Mouse (Mus musculus) neural tube, embryonic 14.5 days (tissue): ENCODE measurements around the gene Becn1. TPM values are rescaled to one million over a fixed set of nuclear protein-coding genes. Genes with fewer than 3 reads are reported as not detected.
"Not testable (repeated sequence)": the region's sequence is repeated elsewhere in the genome, so short reads cannot be mapped to it uniquely, and the experiment has no call there.

Source experiments
- ATAC-seq: fragments of 200-750 bp; cut with Nextera tagmentation; 2 replicates; pipeline ENCODE4 v1.8.0; 2017; ENCODE audit warnings: low read depth, mild to moderate bottlenecking, moderate TSS enrichment, moderate library complexity
- H3K27ac ChIP-seq: fragments of 300-500 bp; sonication (generic); 2 replicates; pipeline ENCODE4 v1.5.1; 2014; ENCODE audit warnings: low read depth, mild to moderate bottlenecking, control low read depth, low read length, moderate library complexity, mixed read lengths
- H3K27me3 ChIP-seq: fragments of 300-500 bp; sonication (generic); 2 replicates; pipeline ENCODE4 v1.6.1; 2014; ENCODE audit warnings: low read length; ENCODE audit not compliant: control insufficient read depth, insufficient read depth
- H3K36me3 ChIP-seq: fragments of 300-500 bp; sonication (generic); 2 replicates; pipeline ENCODE4 v1.6.1; 2014; ENCODE audit warnings: low read length, mixed read lengths; ENCODE audit not compliant: control insufficient read depth, insufficient read depth
- H3K4me1 ChIP-seq: fragments of 300-500 bp; sonication (generic); 2 replicates; pipeline ENCODE4 v1.6.1; 2014; ENCODE audit warnings: low read length; ENCODE audit not compliant: control insufficient read depth, insufficient read depth
- H3K4me2 ChIP-seq: fragments of 300-500 bp; sonication (generic); 2 replicates; pipeline ENCODE4 v1.6.1; 2014; ENCODE audit warnings: mild to moderate bottlenecking, low read depth, low read length, control low read depth
- H3K4me3 ChIP-seq: fragments of 300-500 bp; sonication (generic); 2 replicates; pipeline ENCODE4 v1.5.1; 2014; ENCODE audit warnings: low read depth, low read length, control low read depth, mixed read lengths
- H3K9ac ChIP-seq: fragments of 300-500 bp; sonication (generic); replicated peaks from 2 replicates; pipeline ENCODE4 v1.6.1; 2014; ENCODE audit warnings: low read depth, mild to moderate bottlenecking, control low read depth, low read length, mixed read lengths
- H3K9me3 ChIP-seq: fragments of 300-500 bp; sonication (generic); 2 replicates; pipeline ENCODE4 v1.6.1; 2016; ENCODE audit warnings: low read length; ENCODE audit not compliant: control insufficient read depth
- WGBS: fragments of 180-500 bp; shearing (Covaris S2); extraction: QIAGEN DNeasy Blood & Tissue Kit; methylation state at CpG from one replicate; pipeline ENCODE4 v1.1.7; 2014; 5-methylcytosine and 5-hydroxymethylcytosine counted together
- polyA plus RNA-seq: library from polyadenylated mRNA; unstranded; fragments of >200 nt; fragmentation: Nextera tagmentation; extraction: Ambion mirVana; gene quantifications from 2 replicates; pipeline ENCODE4 v1.2.1, GENCODE M21; 2014

Becn1 gene
- polyA plus RNA-seq, 1 experiment from 2014 or later, result 178 TPM

DNA sequence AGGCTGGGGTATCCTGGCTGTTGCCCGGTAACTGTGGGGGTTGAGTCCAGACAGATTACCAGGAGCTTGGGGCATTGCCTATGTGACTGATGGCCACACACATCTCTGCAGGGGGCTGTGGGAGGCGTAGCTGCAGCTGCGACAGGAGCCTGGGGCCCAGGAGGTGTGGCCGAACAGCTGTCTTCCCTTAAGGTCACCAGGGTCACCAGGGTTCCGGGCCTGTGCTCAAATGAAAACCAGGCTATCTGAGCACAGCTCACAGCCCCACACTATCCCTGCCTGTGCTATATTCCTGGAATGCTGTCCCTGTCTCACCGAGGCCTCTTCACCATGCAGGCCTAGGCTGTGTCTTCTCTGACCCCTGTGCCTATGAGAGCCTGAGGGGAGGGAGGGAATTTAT is 32.4 kb upstream of the Becn1 start:
- Histone ChIP-seq H3K9me3 (no peaks in the 10 kb centered on the region), H3K27me3 (no peaks in the 10 kb centered on the region), H3K4me3 (no peak overlapping the region), H3K36me3 (no peaks in the 10 kb centered on the region), H3K4me2 (no peak overlapping the region), H3K27ac (no peak overlapping the region), H3K4me1 (peaks cover 4% of the 10 kb centered on the region; the same call in 1 of the 2 replicates), H3K9ac (no peak overlapping the region)
- 4% methylated on average over 6 of the region's 6 CpGs for WGBS
- no peak for ATAC-seq

DNA sequence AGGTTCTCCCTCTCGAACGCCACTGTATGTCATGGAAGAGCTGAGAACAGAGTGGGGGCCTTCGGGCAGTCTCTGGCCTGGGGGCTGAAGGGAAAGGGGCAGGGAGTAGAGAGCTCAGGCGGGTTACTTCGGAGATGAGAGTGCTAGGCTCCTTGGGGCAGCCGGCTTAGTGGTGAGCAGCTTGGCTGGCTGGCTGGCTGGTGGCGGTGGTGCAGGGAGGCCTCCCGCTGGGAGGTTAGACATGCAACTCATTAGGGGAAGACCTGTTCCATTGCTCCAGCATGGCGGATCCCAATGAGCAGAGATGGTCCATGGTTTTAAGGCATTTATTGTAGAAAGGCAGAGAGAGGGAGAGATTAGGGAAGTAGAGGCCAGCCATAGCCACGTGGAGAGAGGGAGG is 31.9 kb upstream of the Becn1 start:
- ATAC-seq, result no peak
- WGBS, result 29% methylated on average over 10 of the region's 10 CpGs
- Histone ChIP-seq H3K4me2 (no peak overlapping the region), H3K27ac (no peak overlapping the region), H3K4me1 (peaks cover 4% of the 10 kb centered on the region; the same call in 1 of the 2 replicates), H3K9me3 (no peaks in the 10 kb centered on the region), H3K4me3 (no peak overlapping the region), H3K9ac (no peak overlapping the region), H3K36me3 (no peaks in the 10 kb centered on the region), H3K27me3 (no peaks in the 10 kb centered on the region)

DNA sequence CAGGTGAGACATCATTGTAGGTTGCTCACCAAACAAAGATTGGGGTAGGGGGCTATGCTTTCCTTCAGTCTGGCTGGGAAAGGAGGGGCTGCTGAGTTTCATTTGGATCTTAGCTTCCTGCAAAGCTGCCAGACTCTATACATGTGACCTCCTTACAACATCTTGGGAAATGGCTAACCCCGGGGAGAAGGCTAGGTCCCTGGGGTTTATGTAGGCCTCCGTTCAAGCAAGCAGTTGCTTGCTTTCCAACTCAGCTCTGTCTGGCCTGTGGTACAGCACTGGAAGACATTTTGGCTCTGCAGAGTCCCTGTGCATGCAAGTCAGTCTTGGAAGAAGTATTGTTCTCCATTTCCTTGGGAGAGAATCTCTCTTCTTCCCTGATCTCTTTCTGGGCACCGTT is 30.5 kb upstream of the Becn1 start:
- WGBS, result 89% methylated on average over 3 of the region's 3 CpGs
- ATAC-seq, result no peak
- H3K4me1 ChIP-seq, result peaks cover 2% of the 10 kb centered on the region; the same call in 1 of the 2 replicates

DNA sequence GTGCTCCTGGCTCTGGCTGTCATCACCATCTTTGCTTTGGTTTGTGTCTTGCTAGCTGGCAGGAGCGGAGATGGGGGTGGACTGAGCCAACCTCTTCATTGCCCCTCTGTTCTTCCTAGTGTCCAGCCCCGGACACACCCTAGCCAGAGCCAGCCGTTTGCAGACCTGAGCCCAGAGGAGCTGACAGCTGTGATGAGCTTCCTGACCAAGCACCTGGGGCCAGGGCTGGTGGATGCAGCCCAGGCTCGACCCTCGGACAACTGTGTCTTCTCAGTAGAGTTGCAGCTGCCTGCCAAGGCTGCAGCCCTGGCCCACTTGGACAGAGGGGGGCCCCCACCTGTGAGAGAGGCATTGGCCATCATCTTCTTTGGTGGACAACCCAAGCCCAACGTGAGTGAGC is 28.9 kb upstream of the Becn1 start:
- H3K36me3 ChIP-seq, H3K27ac ChIP-seq, H3K4me2 ChIP-seq, ATAC-seq, H3K27me3 ChIP-seq, H3K9ac ChIP-seq, H3K4me3 ChIP-seq, H3K4me1 ChIP-seq, H3K9me3 ChIP-seq: not testable (repeated sequence)
- WGBS, result 82% methylated on average over 4 of the region's 6 CpGs

More for the DNA sequence above, 30.5 kb upstream of the Becn1 start:
- H3K4me3 ChIP-seq, result no peak overlapping the region
- no peaks in the 10 kb centered on the region for H3K27me3 ChIP-seq
- H3K9ac ChIP-seq, result no peak overlapping the region
- no peaks in the 10 kb centered on the region for H3K36me3 ChIP-seq
- no peak overlapping the region for H3K27ac ChIP-seq
- no peaks in the 10 kb centered on the region for H3K9me3 ChIP-seq
- no peak overlapping the region for H3K4me2 ChIP-seq

DNA sequence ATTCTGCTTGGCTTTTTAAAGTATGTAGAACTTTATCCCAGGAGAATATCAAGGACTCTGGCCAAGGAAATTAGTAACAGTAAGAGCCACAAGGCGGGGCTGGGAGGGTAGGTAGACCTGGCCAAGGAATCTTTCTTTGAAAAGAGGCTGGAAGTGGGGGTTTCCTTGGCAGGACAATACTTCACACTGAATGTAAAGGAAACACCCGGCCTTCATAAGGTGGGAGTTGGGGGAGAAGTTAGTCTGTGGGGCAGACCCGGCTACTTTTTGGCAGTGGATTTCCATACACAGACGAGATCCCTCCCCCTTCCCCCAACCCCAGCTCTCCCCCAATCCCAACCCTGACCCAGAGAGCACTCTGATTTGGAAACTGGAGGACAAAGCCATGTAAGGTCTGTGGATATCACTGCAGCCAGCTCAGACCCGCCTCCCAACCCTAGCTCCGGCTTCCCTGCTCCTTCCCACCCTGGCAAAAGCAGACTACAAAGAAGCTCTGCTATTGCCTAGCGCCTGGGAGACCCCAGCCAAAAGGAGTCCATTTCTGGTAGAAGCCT is 28.4 kb upstream of the Becn1 start, which contains the start of gene Aoc3:
Gene Aoc3, plus strand, starts transcription at position 235 of the 554 bp plus-strand sequence.
- Histone ChIP-seq H3K27ac (no peak within 1 kb of the TSS), H3K27me3 (no peaks in the 10 kb centered on the region), H3K9me3 (no peaks in the 10 kb centered on the region), H3K9ac (no peak within 1 kb of the TSS), H3K4me1 (no peaks in the 10 kb centered on the region), H3K4me3 (no peak within 1 kb of the TSS), H3K36me3 (peaks cover 7% of the 10 kb centered on the region; the same call in 1 of the 2 replicates), H3K4me2 (no peak within 1 kb of the TSS)
- whole genome bisulfite sequencing, result 70% methylated on average over 7 of the region's 7 CpGs
- no peak for ATAC-seq

DNA sequence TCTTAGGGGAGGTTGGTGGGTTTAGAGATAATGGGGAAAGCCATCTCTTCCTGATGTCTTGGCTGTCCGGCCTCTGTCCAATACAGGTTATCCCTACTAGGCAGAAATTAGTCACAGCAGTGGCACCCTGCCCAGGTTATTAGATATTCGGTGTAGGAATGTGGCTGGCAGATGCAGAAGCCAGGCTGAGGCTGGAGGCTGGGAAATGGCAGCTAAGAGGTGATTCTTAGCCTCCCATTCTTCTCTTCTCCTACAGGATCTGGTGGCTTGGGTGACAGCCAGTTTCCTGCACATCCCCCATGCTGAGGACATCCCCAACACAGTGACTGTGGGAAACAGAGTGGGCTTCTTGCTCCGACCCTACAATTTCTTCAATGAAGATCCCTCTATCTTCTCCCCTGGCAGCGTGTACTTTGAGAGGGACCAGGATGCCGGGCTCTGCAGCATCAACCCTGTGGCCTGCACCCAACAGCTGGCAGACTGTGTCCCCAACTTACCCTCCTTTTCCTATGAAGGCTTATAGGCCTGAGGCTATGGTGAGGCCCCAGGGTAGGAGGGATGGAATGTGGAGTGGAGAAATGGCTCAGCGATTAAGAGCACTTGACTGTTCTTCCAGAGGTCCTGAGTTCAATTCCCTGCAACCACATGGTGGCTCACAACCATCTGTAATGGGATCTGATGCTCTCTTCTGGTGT is 27.0 kb upstream of the Becn1 start:
- Histone ChIP-seq H3K4me2 (no peak overlapping the region), H3K4me1 (no peaks in the 10 kb centered on the region), H3K27ac (no peak overlapping the region; the same call in 1 of the 2 replicates), H3K4me3 (no peak overlapping the region), H3K27me3 (no peaks in the 10 kb centered on the region), H3K9me3 (no peaks in the 10 kb centered on the region), H3K9ac (no peak overlapping the region), H3K36me3 (peaks cover 18% of the 10 kb centered on the region)
- no peak for ATAC-seq
- WGBS, result 81% methylated on average over 6 of the region's 6 CpGs

DNA sequence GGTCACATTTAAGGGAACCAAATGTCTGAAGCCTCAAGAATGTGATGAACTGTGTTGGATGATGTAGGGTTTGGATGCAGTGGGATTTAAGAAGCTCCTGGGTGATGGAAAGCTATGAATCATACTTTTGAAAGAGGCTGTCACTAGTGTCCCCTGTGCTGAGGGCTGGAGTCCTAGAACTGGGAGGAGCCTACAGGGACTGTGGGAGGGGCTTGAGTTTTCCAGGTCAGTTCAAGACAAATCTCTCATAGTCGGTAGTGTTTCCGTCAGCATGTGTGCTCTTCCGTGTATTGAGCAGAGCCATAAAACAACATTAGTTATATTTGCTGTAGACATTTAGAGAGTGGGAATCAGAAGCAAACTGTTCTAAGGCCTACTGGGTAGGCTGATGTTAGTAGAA is 25.2 kb upstream of the Becn1 start:
- no peak overlapping the region for H3K27ac ChIP-seq
- H3K4me1 ChIP-seq, result no peaks in the 10 kb centered on the region
- H3K36me3 ChIP-seq, result peaks cover 35% of the 10 kb centered on the region
- 47% methylated on average over 3 of the region's 3 CpGs for WGBS
- H3K9me3 ChIP-seq, result no peaks in the 10 kb centered on the region
- H3K27me3 ChIP-seq, result no peaks in the 10 kb centered on the region
- H3K9ac ChIP-seq, result no peak overlapping the region
- no peak overlapping the region for H3K4me2 ChIP-seq
- no peak overlapping the region for H3K4me3 ChIP-seq
- ATAC-seq, result no peak

DNA sequence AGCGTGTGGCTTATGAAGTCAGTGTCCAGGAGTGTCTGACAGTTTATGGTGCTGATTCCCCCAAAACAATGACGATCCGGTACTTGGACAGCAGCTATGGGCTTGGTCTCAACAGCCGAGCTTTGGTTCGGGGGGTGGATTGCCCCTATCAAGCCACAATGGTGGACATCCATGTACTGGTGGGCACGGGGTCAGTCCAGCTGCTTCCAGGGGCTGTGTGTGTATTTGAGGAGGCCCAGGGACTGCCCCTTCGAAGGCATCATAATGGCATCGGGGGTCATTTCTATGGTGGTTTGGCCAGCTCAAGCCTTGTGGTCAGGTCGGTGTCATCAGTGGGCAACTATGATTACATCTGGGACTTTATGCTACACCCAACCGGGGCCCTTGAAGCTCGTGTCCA is 24.1 kb upstream of the Becn1 start:
- Histone ChIP-seq H3K27me3 (no peaks in the 10 kb centered on the region), H3K9ac (no peak overlapping the region), H3K9me3 (no peaks in the 10 kb centered on the region), H3K4me1 (no peaks in the 10 kb centered on the region), H3K27ac (no peak overlapping the region), H3K36me3 (peaks cover 45% of the 10 kb centered on the region), H3K4me3 (no peak overlapping the region), H3K4me2 (no peak overlapping the region)
- ATAC-seq, result no peak
- WGBS, result 86% methylated on average over 11 of the region's 11 CpGs

DNA sequence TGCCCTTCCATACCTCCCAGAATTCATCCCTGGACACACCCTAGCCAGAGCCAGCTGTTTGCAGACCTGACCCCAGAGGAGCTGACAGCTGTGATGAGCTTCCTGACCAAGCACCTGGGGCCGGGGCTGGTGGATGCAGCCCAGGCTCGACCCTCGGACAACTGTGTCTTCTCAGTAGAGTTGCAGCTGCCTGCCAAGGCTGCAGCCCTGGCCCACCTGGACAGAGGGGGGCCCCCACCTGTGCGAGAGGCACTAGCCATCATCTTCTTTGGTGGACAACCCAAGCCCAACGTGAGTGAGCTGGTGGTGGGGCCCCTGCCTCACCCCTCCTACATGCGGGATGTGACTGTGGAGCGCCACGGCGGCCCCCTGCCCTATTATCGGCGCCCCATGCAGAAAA is 23.1 kb upstream of the Becn1 start:
- 92% methylated on average over 11 of the region's 11 CpGs for WGBS

More for the DNA sequence above, 23.1 kb upstream of the Becn1 start:
- H3K36me3 ChIP-seq, result peaks cover 54% of the 10 kb centered on the region
- not testable (repeated sequence) for H3K4me1 ChIP-seq, H3K9me3 ChIP-seq, H3K27me3 ChIP-seq, ATAC-seq, H3K4me2 ChIP-seq, H3K9ac ChIP-seq, H3K4me3 ChIP-seq, H3K27ac ChIP-seq
